Mouse (Mus musculus): ENCODE measurements at regions not wholly inside any gene's neighbourhood (a gene's known extent, or its start where the extent isn't known, plus 50 kb on each side); places are given as distances from the start of the nearest gene placed in this dataset.

- TF ChIP-seq CTCF (IDR thresholded peaks at IDR 0.05; ENCODE audit: extremely low read depth, insufficient read length, insufficient replicate concordance, low read depth, low read length), result no peak
- no peak for TF ChIP-seq POLR2A (IDR thresholded peaks at IDR 0.05; ENCODE audit: low read depth, low read length)
These were observed 314.7 kb upstream of the Adgrl2 start for GRCm38 (mm10) chr3:149305011-149305413.
